Mouse (Mus musculus): ENCODE measurements around the gene Rpl22. TPM values are rescaled to one million over a fixed set of nuclear protein-coding genes. Genes with fewer than 3 reads are reported as not detected.

Rpl22 gene
- total and polyA plus RNA-seq, 3 experiments, result 12.5 to 498 (median 401) TPM

DNA sequence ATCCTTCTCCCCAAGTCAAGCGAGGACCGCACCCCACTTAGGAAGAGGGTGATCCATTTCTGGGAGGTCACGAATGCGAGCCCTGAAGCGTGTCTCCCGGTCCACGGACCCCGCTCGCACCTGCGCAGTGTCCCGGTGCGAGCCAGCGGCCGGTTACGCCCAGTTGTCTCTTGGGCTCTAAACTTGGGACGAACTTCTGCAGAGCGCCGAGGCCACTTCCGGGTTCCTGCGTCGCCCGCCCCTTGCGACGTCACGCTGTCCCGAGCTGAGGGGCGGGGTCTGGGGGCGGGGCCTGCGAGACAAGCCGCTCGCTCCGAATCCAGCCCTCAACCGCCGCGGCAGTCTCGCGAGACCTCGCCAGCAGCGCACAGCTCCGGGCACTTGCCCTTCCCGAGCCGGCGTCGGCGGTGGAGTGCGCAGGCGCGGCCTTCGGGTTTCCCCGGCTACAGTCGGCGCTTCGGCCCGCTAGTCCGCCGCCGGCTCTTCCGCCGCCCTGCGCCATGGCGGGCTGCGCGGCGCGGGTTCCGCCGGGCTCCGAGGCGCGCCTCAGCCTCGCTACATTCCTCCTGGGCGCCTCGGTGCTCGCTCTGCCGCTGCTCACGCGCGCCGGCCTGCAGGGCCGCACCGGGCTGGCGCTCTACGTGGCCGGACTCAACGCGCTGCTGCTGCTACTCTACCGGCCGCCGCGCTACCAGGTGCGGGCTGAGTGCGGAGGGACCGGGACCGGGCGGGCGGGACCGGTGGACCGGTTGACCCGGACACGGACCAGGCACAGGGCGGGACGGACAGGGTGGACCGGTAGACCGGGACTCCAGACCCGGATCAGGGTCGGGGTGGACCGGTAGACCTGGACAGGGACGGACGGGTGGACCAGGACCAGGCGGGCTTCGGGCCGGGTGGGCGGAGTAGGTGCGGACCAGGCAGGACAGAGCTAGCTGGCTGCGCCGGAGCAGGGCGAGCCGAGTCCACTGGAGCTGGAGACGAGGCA lies 28.4 kb upstream of the Rpl22 start, which contains the start of gene Icmt:
TSS of gene Icmt (plus strand) at position 354 of the 988 bp plus-strand sequence.
- peak; percentile 100 for DNase-seq

- DNase-seq, result no peak
Observed at GRCm38 (mm10) chr4:152298836-152299235, 26.7 kb upstream of the Rpl22 start.

DNA sequence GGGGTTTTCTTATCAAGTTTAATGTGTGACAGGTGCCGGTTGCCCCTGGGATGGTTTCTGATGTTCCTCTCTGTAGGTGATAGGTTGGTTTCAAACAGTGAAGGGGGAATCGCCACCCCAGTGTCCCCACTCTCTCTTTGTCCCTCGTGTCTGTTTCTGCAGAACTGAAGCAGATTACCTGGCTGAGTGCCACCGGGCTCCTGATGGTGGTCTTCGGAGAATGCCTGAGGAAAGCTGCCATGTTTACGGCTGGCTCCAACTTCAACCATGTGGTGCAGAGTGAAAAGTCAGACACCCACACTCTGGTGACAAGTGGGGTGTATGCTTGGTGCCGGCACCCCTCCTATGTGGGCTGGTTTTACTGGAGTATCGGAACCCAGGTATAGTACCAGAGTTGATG lies 25.2 kb upstream of the Rpl22 start:
- DNase-seq, result no peak

DNA sequence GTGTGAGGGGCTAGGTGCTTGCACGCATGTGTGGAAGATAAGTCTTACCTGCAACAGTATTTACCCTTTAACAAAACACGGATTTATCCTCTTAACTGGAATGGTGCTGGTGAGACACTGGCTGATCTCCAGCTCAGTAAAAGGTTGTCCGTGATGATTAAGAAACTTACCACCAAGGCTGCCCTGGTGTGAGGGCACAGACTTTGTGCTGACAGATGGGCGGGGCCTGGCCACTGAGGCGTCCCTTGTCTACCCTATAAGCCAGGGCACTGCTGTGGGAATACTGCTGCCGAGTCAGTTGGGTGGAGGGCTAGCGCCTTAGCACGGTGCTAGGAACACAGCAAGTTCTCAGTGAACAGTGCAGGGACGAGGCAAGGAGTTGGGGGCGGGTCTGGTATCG lies 23.5 kb upstream of the Rpl22 start:
- peak; percentile 55 for DNase-seq

DNA sequence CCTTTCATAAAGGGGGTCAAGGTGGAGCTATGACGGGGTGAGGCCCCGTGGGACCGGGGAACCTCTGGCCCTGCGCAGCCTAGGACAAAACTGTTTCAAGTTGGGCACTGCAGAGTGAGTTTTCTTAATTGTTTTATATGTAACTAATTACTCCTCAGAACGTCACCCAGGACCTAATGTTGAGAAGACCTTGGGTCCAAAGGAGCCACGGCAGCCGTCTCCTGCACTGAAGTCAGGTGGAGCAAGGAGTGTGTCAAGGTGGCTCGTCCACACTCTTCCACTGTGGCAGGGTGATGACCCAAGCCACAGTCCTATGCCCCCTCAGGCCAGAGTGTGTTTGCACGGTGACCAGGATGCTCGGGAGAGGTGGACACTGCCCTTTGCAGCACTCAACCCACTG lies 22.4 kb upstream of the Rpl22 start:
- DNase-seq, result no peak

- DNase-seq, result no peak
Observed at GRCm38 (mm10) chr4:152304685-152305084, 20.9 kb upstream of the Rpl22 start.

GRCm38 (mm10) chr4:152305991-152306390 lies 19.6 kb upstream of the Rpl22 start:
- no peak for DNase-seq

GRCm38 (mm10) chr4:152307542-152307941 lies 18.0 kb upstream of the Rpl22 start:
- DNase-seq, result peak; percentile 74

DNA sequence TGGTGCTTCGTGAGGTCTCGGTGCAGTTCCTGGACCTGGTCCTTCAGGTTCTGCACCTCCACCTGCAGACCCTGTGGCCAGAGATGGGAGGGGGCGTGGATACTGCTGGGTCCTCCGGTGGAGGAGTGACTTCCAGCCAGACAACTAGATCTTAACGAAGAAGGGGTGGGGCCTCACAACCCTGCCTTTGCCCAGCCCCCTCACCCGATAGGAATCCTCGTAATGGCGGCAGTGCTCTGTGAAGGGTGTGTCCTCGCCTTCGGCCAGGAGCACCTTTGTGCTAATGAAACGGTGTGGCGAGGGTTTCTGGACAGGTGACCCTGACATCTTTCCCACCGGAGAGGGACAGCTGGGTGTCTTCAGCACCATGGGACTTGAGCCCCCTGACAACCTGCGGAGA lies 13.4 kb upstream of the Rpl22 start:
- DNase-seq, result no peak

DNA sequence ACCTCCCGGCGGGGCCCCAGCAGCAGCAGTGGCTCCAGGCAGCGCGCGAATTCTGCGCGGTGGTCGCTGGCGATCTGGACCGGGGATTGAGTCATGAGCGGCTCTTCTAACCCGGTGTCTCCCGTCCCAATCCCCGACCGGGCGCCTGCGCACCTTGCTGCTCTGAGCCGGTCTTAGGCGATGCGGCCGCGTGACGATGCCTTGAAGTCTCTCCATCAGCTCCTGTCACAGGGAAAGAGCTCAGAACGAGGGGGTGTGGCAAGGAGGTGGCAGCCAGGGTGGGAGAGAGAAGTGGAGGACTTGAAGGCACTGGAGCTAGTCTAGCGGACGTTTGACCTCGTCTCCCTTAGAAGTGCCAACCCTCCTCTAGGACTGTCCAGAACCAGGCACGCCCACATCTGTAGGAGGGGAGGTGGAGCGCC lies 12.3 kb upstream of the Rpl22 start:
- DNase-seq, result peak; percentile 62

GRCm38 (mm10) chr4:152313934-152314333 lies 11.6 kb upstream of the Rpl22 start:
- DNase-seq, result no peak

GRCm38 (mm10) chr4:152315498-152316213 lies 9.9 kb upstream of the Rpl22 start:
- DNase-seq, result no peak

- DNase-seq, result no peak
Observed at GRCm38 (mm10) chr4:152317631-152318033, 7.9 kb upstream of the Rpl22 start.

DNA sequence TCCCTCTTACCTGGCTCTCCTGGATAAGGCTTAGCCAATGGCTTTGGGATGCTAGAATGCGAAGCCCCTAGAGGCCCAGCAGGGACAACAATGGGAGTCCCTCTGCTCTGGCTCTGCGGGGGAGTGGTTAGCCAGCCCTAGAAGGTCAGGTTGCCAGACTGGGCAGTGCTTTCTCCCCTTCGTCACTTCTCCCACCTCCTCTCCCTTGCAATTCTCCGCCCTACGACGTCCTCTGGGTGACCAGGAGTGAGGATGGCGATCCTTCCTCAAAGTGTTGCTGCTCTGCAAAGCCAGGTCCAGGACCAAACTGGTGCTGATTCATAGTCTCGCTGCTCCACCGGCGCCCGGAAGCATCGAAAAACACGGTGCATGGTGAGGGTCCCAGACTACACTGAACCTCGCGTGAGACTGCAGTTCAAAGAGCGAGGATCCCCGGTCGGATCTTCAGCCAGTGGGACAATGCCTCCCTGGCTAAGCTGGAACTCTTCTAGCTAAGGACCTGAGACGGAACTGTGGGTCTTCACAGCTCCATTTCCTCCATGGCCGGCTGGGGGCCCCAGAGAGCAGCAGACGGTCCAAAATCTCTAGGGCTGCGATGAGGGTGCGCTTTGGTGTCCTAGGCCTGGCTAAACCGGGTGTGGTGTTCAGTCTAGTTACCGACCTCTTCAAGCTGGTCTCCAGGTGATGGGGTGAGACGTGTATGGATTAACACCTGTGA lies 6.9 kb upstream of the Rpl22 start, which contains the start of gene Rnf207:
TSS of gene Rnf207 (minus strand) at position 477 of the 718 bp plus-strand sequence.
- DNase-seq, result peak; percentile 79

DNA sequence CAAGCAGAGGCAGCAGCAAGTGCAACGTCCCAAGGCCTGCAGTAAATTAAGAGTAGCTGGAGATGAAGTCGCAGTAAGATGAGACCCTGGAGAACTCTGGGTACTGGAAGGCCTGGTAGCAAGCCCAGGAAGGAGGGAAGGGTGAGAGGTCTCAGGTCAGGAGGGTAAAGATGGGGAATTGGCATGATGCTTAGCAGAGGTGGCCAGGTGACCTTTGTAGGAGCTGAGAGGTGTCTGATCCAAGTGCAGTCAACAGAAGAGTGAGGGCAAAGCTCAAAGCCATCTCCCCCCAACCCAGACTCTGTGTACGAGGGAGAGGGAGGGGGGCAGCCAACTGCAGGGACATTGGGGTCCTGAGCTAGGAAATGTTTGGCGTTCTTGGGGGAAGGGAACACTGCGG lies 4.1 kb upstream of the Rpl22 start:
- DNase-seq, result no peak

GRCm38 (mm10) chr4:152324641-152325562 lies 640 bp upstream of the Rpl22 start:
- no peak for DNase-seq

GRCm38 (mm10) chr4:152326543-152326942 lies 1.0 kb downstream of the Rpl22 start:
- no peak for DNase-seq

DNA sequence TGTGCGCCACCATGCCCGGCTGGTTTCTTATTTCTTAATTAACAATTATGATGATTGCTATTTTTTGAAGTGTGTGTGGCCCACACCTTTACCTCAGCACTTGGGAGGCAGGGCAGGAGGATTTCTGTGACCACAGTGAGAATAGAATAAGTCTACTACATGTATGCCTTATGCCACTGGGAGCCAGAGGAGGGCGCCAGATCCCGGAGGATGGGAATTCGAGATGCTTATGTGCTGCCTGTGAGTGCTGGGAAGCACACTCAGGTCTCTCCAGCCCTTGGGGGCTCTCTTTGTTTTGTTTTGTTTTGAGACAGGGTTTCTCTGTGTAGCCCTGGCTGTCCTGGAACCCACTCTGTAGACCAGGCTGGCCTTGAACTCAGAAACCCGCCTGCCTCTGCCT lies 3.1 kb downstream of the Rpl22 start:
- DNase-seq, result peak; percentile 41

- peak; percentile 62 for DNase-seq
Observed at GRCm38 (mm10) chr4:152332952-152333351, 7.4 kb downstream of the Rpl22 start.

GRCm38 (mm10) chr4:152333587-152333986 lies 8.0 kb downstream of the Rpl22 start:
- no peak for DNase-seq

DNA sequence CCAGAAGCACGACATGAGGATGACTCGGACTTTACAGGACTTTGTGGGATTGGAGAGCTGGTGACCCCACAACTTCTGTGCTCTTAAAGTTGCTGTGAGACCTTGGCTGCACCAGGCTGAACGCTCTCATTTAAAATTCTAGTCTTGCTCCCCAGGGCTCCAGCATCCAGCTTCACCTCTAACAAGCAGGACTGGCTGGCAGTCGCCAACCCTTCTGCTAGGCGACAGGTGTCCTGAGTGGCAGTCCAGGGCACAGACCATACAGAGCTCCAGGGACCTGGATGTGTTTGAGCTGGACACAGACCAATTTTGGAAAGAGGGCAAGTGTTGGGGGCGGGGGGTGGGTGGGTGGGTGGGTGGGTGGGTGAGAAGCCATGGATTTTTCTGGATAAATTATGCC lies 12.2 kb downstream of the Rpl22 start:
- no peak for DNase-seq

All from adrenal gland, adult 2 months (tissue).